Mouse (Mus musculus): Measurements from ENCODE around the gene Khdc1c. TPM values are rescaled to one million over a fixed set of nuclear protein-coding genes. Genes with fewer than 3 reads are reported as not detected.
"Not testable (repeated sequence)": the region's sequence is repeated elsewhere in the genome, so short reads cannot be mapped to it uniquely, and the experiment has no call there.

The Khdc1c gene
- polyA plus RNA-seq, 1 experiment, result not detected

DNA sequence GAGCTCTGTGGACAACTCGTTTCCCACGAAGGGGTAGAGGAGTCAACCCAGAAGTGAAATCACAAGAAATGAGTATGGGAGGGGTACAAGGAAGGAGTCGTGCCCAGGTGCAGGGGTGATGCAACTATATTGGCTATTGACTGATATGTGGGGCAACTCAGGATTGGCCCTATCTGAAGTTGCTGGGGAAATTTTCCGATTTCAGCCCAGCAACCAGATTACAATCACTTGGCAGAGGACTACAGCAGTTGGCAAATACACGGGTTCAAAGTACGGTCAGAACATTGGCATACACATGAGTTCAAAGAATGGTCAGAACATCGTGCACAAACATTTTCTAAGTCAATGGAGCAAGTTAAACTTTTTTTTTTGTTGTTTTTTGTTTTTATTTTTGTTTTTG lies 41.4 kb upstream of the Khdc1c start:
- H3K36me3 ChIP-seq (ENCODE audit: control insufficient read depth, insufficient read depth), result no peaks in the 10 kb centered on the region
- H3K27me3 ChIP-seq (ENCODE audit: control insufficient read depth, insufficient read depth, insufficient read length), result no peaks in the 10 kb centered on the region
- no peak overlapping the region for H3K4me2 ChIP-seq (ENCODE audit: low read depth)
- no peak overlapping the region for H3K4me3 ChIP-seq
- H3ac ChIP-seq (ENCODE audit: control insufficient read depth, insufficient read length), result no peak overlapping the region
- TF ChIP-seq POLR2AphosphoS2 (IDR thresholded peaks at IDR 0.05; ENCODE audit: insufficient read length, low read depth), result no peak
- no peaks in the 10 kb centered on the region for H3K79me2 ChIP-seq (ENCODE audit: control insufficient read depth, insufficient read depth)

DNA sequence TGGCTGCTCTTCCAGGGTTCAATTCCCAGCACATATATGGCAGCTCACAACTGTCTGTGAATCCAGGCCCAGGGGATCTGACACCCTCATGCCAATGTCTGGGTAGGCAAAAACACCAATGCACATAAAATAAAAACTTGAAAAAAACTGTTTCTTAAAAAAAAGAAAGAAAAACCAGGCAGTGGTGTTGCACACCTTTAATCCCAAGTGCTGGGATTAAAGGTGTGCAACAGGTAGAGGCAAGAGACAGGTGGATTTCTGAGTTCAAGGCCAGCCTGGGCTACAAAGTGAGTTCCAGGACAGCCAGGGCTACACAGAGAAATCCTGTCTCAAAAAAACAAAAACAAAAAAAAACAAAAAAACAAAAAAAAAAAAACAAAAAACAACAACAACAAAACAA lies 37.0 kb upstream of the Khdc1c start:
- not testable (repeated sequence) for H3K79me2 ChIP-seq (ENCODE audit: control insufficient read depth, insufficient read depth); H3K36me3 ChIP-seq (ENCODE audit: control insufficient read depth, insufficient read depth); H3K4me3 ChIP-seq; H3ac ChIP-seq (ENCODE audit: control insufficient read depth, insufficient read length); H3K4me2 ChIP-seq (ENCODE audit: low read depth); H3K27me3 ChIP-seq (ENCODE audit: control insufficient read depth, insufficient read depth, insufficient read length)

DNA sequence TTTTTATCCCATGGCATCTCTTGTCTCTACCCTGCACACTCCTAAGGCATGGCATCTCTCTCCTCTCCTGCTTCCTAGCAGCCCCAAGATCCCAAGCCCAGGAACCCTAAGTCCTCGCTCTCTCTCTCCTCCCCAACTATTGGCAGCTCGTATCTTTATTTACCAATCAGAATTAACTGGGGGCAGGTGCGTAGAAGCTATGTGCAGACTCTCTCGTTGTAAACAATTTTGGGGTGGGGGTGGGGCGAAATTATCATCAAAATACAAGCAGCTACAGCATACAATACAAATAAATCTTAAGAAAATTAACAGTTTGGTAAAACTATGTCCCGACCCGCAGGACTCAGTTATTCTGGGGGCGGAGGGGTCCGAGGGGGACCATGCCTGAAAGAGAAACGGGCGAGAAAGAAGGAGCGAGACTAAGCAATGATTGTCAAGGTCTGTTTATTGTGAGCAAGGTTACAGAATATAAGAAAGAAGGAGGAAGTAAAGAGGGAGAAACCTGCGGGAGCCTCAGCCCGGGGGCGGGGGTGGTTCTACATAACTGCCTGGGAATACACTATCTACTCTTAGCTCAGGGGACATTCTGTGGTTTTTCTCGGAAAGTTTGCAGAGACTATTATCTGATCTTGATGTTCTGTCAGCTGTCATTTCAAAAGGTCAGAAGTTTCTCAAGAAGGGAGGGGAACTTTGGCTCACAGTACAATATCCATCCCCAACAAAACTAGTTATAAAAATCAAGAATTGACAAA lies 34.7 kb upstream of the Khdc1c start:
- Histone ChIP-seq H3ac (ENCODE audit: control insufficient read depth, insufficient read length) (no peak overlapping the region), H3K79me2 (ENCODE audit: control insufficient read depth, insufficient read depth) (no peaks in the 10 kb centered on the region), H3K36me3 (ENCODE audit: control insufficient read depth, insufficient read depth) (no peaks in the 10 kb centered on the region), H3K4me2 (ENCODE audit: low read depth) (no peak overlapping the region), H3K27me3 (ENCODE audit: control insufficient read depth, insufficient read depth, insufficient read length) (no peaks in the 10 kb centered on the region), H3K4me3 (no peak overlapping the region)
- no peak for TF ChIP-seq SRF (IDR thresholded peaks at IDR 0.05; ENCODE audit: control insufficient read depth, insufficient read length, low read depth)
- TF ChIP-seq MYOD1 (IDR thresholded peaks at IDR 0.05; ENCODE audit: control insufficient read depth in 1 of 3, insufficient read length in 2 of 3, low read depth in 2 of 3), result no peak
- TF ChIP-seq TCF3 (IDR thresholded peaks at IDR 0.05; ENCODE audit: insufficient read length, low read depth), result no peak
- TF ChIP-seq MYOG (IDR thresholded peaks at IDR 0.05; ENCODE audit: control insufficient read depth in 1 of 3, insufficient read depth in 1 of 3, insufficient read length in 2 of 3, low read depth in 2 of 3), result no peak
- no peak for TF ChIP-seq MAX (IDR thresholded peaks at IDR 0.05; ENCODE audit: low read depth)
- TF ChIP-seq POLR2A (IDR thresholded peaks at IDR 0.05; ENCODE audit: insufficient read length, low read depth), result no peak
- no peak for TF ChIP-seq USF1 (IDR thresholded peaks at IDR 0.05; ENCODE audit: low read depth)
- TF ChIP-seq POLR2AphosphoS2 (IDR thresholded peaks at IDR 0.05; ENCODE audit: insufficient read length, low read depth), result no peak
- no peak for TF ChIP-seq TCF12 (IDR thresholded peaks at IDR 0.05; ENCODE audit: insufficient read depth, poor library complexity, severe bottlenecking)

DNA sequence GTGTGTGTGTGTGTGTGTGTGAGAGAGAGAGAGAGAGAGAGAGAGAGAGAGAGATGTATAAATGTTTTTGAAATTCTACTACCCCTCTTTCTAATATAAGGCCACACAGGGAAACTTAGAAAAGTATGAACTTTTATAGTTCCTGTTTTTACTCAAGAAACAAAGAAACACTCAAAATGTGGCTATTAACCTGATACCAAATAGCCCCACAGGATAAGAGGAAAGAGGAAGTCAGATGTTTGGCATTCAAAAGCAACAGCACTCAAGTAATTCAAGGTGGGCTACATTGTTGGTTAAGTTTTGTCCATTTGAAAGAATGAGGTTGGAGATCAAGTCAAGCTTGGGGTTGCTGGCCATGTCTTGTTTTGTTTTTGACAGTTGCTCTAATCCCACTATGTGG lies 32.3 kb upstream of the Khdc1c start:
- H3K4me2 ChIP-seq (ENCODE audit: low read depth), result no peak overlapping the region
- H3K36me3 ChIP-seq (ENCODE audit: control insufficient read depth, insufficient read depth), result no peaks in the 10 kb centered on the region
- TF ChIP-seq E2F4 (IDR thresholded peaks at IDR 0.05; ENCODE audit: insufficient read depth), result no peak

DNA sequence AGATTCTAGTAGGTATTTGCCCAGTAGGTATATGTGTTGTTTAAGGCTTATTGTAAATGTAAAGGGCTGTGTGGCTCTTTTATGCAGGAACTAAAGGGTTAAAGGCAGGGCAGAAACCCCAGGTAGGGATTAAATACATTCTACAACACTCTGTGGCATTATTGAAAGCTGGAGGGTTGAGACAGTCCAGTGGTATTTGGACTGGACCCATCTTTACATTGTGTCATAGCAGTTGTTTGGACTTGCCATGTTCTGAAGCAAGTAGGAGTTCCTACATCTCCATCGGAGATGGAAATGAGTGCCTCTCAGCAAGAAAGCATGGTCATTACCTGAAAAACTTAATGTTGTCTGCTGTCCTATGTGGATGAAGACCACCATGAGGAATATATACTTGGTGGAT lies 27.4 kb upstream of the Khdc1c start:
- TF ChIP-seq MAX (IDR thresholded peaks at IDR 0.05; ENCODE audit: low read depth) (no peak), E2F4 (IDR thresholded peaks at IDR 0.05; ENCODE audit: insufficient read depth) (no peak), REST (IDR thresholded peaks at IDR 0.05; ENCODE audit: insufficient read depth, insufficient read length) (no peak), POLR2AphosphoS2 (IDR thresholded peaks at IDR 0.05; ENCODE audit: insufficient read length, low read depth) (no peak), MYOD1 (IDR thresholded peaks at IDR 0.05; ENCODE audit: control insufficient read depth in 1 of 3, insufficient read length in 2 of 3, low read depth in 2 of 3) (no peak), USF1 (IDR thresholded peaks at IDR 0.05; ENCODE audit: low read depth) (no peak), TCF12 (IDR thresholded peaks at IDR 0.05; ENCODE audit: insufficient read depth, poor library complexity, severe bottlenecking) (no peak), MYOG (IDR thresholded peaks at IDR 0.05; ENCODE audit: control insufficient read depth in 1 of 3, insufficient read depth in 1 of 3, insufficient read length in 2 of 3, low read depth in 2 of 3) (no peak), CEBPB (IDR thresholded peaks at IDR 0.05; ENCODE audit: insufficient read depth, poor library complexity, severe bottlenecking) (no peak), POLR2A (IDR thresholded peaks at IDR 0.05; ENCODE audit: insufficient read length, low read depth) (no peak), TCF3 (IDR thresholded peaks at IDR 0.05; ENCODE audit: insufficient read length, low read depth) (no peak), SRF (IDR thresholded peaks at IDR 0.05; ENCODE audit: control insufficient read depth, insufficient read length, low read depth) (no peak)
- no peaks in the 10 kb centered on the region for H3K27me3 ChIP-seq (ENCODE audit: control insufficient read depth, insufficient read depth, insufficient read length)
- H3K36me3 ChIP-seq (ENCODE audit: control insufficient read depth, insufficient read depth), result no peaks in the 10 kb centered on the region
- no peaks in the 10 kb centered on the region for H3K79me2 ChIP-seq (ENCODE audit: control insufficient read depth, insufficient read depth)
- no peak overlapping the region for H3K4me2 ChIP-seq (ENCODE audit: low read depth)
- no peak overlapping the region for H3K4me3 ChIP-seq
- no peak overlapping the region for H3ac ChIP-seq (ENCODE audit: control insufficient read depth, insufficient read length)

More for the DNA sequence above, 32.3 kb upstream of the Khdc1c start:
- no peak overlapping the region for H3K4me3 ChIP-seq
- no peaks in the 10 kb centered on the region for H3K79me2 ChIP-seq (ENCODE audit: control insufficient read depth, insufficient read depth)
- no peaks in the 10 kb centered on the region for H3K27me3 ChIP-seq (ENCODE audit: control insufficient read depth, insufficient read depth, insufficient read length)
- no peak overlapping the region for H3ac ChIP-seq (ENCODE audit: control insufficient read depth, insufficient read length)

DNA sequence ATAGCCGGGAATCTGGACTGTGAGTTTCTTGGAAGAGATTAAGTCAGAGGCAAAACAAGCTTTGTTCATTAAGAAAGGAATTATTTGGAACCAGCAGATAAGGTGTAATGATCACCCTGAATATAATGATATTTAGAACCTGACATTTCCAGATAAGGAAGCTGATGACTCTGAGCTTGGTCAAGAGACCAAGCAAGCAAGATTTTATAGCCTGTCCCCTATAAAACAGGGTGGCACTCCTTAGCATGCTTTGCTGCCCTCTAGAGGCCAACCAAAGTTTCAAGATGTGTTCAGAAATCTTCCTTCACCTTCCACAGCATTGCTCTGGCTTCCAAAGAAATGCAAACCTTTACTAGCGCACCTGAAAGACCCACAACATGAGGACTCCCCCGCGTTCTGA lies 23.9 kb upstream of the Khdc1c start:
- no peak overlapping the region for H3K4me3 ChIP-seq
- H3ac ChIP-seq (ENCODE audit: control insufficient read depth, insufficient read length), result no peak overlapping the region
- H3K79me2 ChIP-seq (ENCODE audit: control insufficient read depth, insufficient read depth), result no peaks in the 10 kb centered on the region
- no peak overlapping the region for H3K4me2 ChIP-seq (ENCODE audit: low read depth)
- no peaks in the 10 kb centered on the region for H3K36me3 ChIP-seq (ENCODE audit: control insufficient read depth, insufficient read depth)
- H3K27me3 ChIP-seq (ENCODE audit: control insufficient read depth, insufficient read depth, insufficient read length), result no peaks in the 10 kb centered on the region
- TF ChIP-seq SRF (IDR thresholded peaks at IDR 0.05; ENCODE audit: control insufficient read depth, insufficient read length, low read depth) (no peak), TCF12 (IDR thresholded peaks at IDR 0.05; ENCODE audit: insufficient read depth, poor library complexity, severe bottlenecking) (no peak), CEBPB (IDR thresholded peaks at IDR 0.05; ENCODE audit: insufficient read depth, poor library complexity, severe bottlenecking) (no peak), REST (IDR thresholded peaks at IDR 0.05; ENCODE audit: insufficient read depth, insufficient read length) (no peak), POLR2AphosphoS2 (IDR thresholded peaks at IDR 0.05; ENCODE audit: insufficient read length, low read depth) (no peak), TCF3 (IDR thresholded peaks at IDR 0.05; ENCODE audit: insufficient read length, low read depth) (no peak), MAX (IDR thresholded peaks at IDR 0.05; ENCODE audit: low read depth) (no peak), USF1 (IDR thresholded peaks at IDR 0.05; ENCODE audit: low read depth) (no peak), MYOD1 (IDR thresholded peaks at IDR 0.05; ENCODE audit: control insufficient read depth in 1 of 3, insufficient read length in 2 of 3, low read depth in 2 of 3) (no peak), MYOG (IDR thresholded peaks at IDR 0.05; ENCODE audit: control insufficient read depth in 1 of 3, insufficient read depth in 1 of 3, insufficient read length in 2 of 3, low read depth in 2 of 3) (no peak), POLR2A (IDR thresholded peaks at IDR 0.05; ENCODE audit: insufficient read length, low read depth) (no peak), E2F4 (IDR thresholded peaks at IDR 0.05; ENCODE audit: insufficient read depth) (no peak)

DNA sequence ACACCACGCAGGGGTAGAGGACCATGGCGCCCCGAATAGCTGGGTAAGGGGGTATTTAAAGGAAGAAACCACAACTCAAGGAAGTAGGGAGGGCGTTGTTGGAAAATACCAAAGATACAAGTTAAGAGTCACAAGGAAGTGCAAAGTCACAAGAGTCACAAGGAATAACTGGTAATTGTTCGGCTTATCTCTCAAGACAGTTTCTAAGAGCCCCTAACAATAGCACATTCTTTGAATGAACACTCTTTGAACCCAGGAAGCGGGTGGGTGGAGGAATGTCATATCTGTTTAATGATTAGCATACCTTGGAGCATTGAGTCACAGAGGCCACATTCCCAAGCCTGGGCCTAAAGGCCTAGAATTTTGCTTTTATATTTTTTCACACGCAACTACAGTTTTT lies 23.4 kb upstream of the Khdc1c start:
- not testable (repeated sequence) for H3K79me2 ChIP-seq (ENCODE audit: control insufficient read depth, insufficient read depth); H3K27me3 ChIP-seq (ENCODE audit: control insufficient read depth, insufficient read depth, insufficient read length); H3K4me3 ChIP-seq; H3K4me2 ChIP-seq (ENCODE audit: low read depth); H3ac ChIP-seq (ENCODE audit: control insufficient read depth, insufficient read length); H3K36me3 ChIP-seq (ENCODE audit: control insufficient read depth, insufficient read depth)

Data from myocyte (in vitro differentiated cells).